Mouse (Mus musculus) hindbrain, embryonic 15.5 days (tissue): ENCODE results near the gene Foxm1. TPM values are rescaled to one million over a fixed set of nuclear protein-coding genes. Genes with fewer than 3 reads are reported as not detected.

Experiments
- ATAC-seq: fragments of 200-750 bp; cut with Nextera tagmentation; 2 replicates; pipeline ENCODE4 v1.8.0; 2017; ENCODE audit warnings: low read depth, moderate number of reproducible peaks, moderate TSS enrichment; ENCODE audit not compliant: low FRiP score
- H3K27ac ChIP-seq: fragments of 300-500 bp; sonication (generic); replicated peaks from 2 replicates; pipeline ENCODE4 v1.5.1; 2015; ENCODE audit warnings: mild to moderate bottlenecking, inconsistent platforms
- H3K27me3 ChIP-seq: fragments of 300-500 bp; sonication (generic); 2 replicates; pipeline ENCODE4 v1.6.1; 2015; ENCODE audit warnings: control low read depth, inconsistent platforms
- H3K36me3 ChIP-seq: fragments of 300-500 bp; sonication (generic); 2 replicates; pipeline ENCODE4 v1.6.1; 2015; ENCODE audit warnings: control low read depth, inconsistent platforms
- H3K4me1 ChIP-seq: fragments of 300-500 bp; sonication (generic); replicated peaks from 2 replicates; pipeline ENCODE4 v1.6.1; 2015; ENCODE audit warnings: control low read depth, inconsistent platforms
- H3K4me2 ChIP-seq: fragments of 300-500 bp; sonication (generic); 2 replicates; pipeline ENCODE4 v1.6.1; 2015; ENCODE audit warnings: moderate library complexity, mild to moderate bottlenecking, inconsistent platforms
- H3K4me3 ChIP-seq: fragments of 300-500 bp; sonication (generic); 2 replicates; pipeline ENCODE4 v1.5.1; 2015; ENCODE audit warnings: mild to moderate bottlenecking, inconsistent platforms
- H3K9ac ChIP-seq: fragments of 300-500 bp; sonication (generic); 2 replicates; pipeline ENCODE4 v1.6.1; 2015; ENCODE audit warnings: inconsistent platforms
- H3K9me3 ChIP-seq: fragments of 300-500 bp; sonication (generic); 2 replicates; pipeline ENCODE4 v1.6.1; 2016; ENCODE audit warnings: control low read depth, inconsistent platforms
- WGBS: fragments of 180-500 bp; shearing (Covaris S2); methylation state at CpG from one replicate; pipeline ENCODE4 v1.1.7; 2015; 5-methylcytosine and 5-hydroxymethylcytosine counted together
- polyA plus RNA-seq: library from polyadenylated mRNA; unstranded; fragments of >200 nt; fragmentation: Nextera tagmentation; extraction: Ambion mirVana; gene quantifications from 2 replicates; pipeline ENCODE4 v1.2.1, GENCODE M21; 2015

The Foxm1 gene
- polyA plus RNA-seq, 1 experiment from 2014 or later = 9.0 TPM

GRCm38 (mm10) chr6:128410305-128410704 is 47.5 kb downstream of the Foxm1 start:
- H3K36me3 ChIP-seq = peaks cover 40% of the 10 kb centered on the region
- no peak overlapping the region for H3K4me3 ChIP-seq
- no peaks in the 10 kb centered on the region for H3K4me1 ChIP-seq
- no peaks in the 10 kb centered on the region for H3K9me3 ChIP-seq
- WGBS = 94% methylated on average over 13 of the region's 13 CpGs
- ATAC-seq = no peak
- H3K4me2 ChIP-seq = no peak overlapping the region
- no peaks in the 10 kb centered on the region for H3K27me3 ChIP-seq
- no peak overlapping the region for H3K27ac ChIP-seq
- H3K9ac ChIP-seq = no peak overlapping the region

GRCm38 (mm10) chr6:128411115-128411514 is 48.3 kb downstream of the Foxm1 start:
- Histone ChIP-seq H3K27me3 (no peaks in the 10 kb centered on the region), H3K27ac (no peak overlapping the region), H3K36me3 (peaks cover 40% of the 10 kb centered on the region), H3K4me3 (no peak overlapping the region), H3K9ac (no peak overlapping the region), H3K4me1 (no peaks in the 10 kb centered on the region), H3K4me2 (no peak overlapping the region), H3K9me3 (no peaks in the 10 kb centered on the region)
- peak; percentile 46 for ATAC-seq
- WGBS = 19% methylated on average over 3 of the region's 3 CpGs

GRCm38 (mm10) chr6:128416169-128416568 is 53.4 kb downstream of the Foxm1 start:
- H3K9ac ChIP-seq = no peak overlapping the region
- H3K36me3 ChIP-seq = peaks cover 18% of the 10 kb centered on the region
- H3K27me3 ChIP-seq = no peaks in the 10 kb centered on the region
- H3K9me3 ChIP-seq = no peaks in the 10 kb centered on the region
- no peak overlapping the region for H3K27ac ChIP-seq
- 89% methylated on average over 5 of the region's 5 CpGs for WGBS
- no peak overlapping the region for H3K4me2 ChIP-seq
- no peak overlapping the region for H3K4me3 ChIP-seq
- H3K4me1 ChIP-seq = no peaks in the 10 kb centered on the region
- no peak for ATAC-seq

GRCm38 (mm10) chr6:128418076-128418475 is 55.3 kb downstream of the Foxm1 start:
- WGBS = 93% methylated on average over 1 of the region's 1 CpGs
- H3K4me2 ChIP-seq = no peak overlapping the region
- H3K4me1 ChIP-seq = no peaks in the 10 kb centered on the region
- H3K9ac ChIP-seq = no peak overlapping the region
- ATAC-seq = no peak
- H3K36me3 ChIP-seq = peaks cover 6% of the 10 kb centered on the region; the same call in 1 of the 2 replicates
- H3K4me3 ChIP-seq = no peak overlapping the region
- no peaks in the 10 kb centered on the region for H3K9me3 ChIP-seq
- H3K27me3 ChIP-seq = no peaks in the 10 kb centered on the region
- no peak overlapping the region for H3K27ac ChIP-seq

GRCm38 (mm10) chr6:128421036-128421435 is 58.3 kb downstream of the Foxm1 start:
- H3K9me3 ChIP-seq = no peaks in the 10 kb centered on the region
- ATAC-seq = no peak
- no peaks in the 10 kb centered on the region for H3K36me3 ChIP-seq
- no peaks in the 10 kb centered on the region for H3K27me3 ChIP-seq
- WGBS = 92% methylated on average over 2 of the region's 2 CpGs
- H3K4me2 ChIP-seq = no peak overlapping the region
- no peak overlapping the region for H3K27ac ChIP-seq
- no peak overlapping the region for H3K4me3 ChIP-seq
- H3K9ac ChIP-seq = no peak overlapping the region
- peaks cover 8% of the 10 kb centered on the region for H3K4me1 ChIP-seq

GRCm38 (mm10) chr6:128421480-128421879 is 58.7 kb downstream of the Foxm1 start:
- no peaks in the 10 kb centered on the region for H3K27me3 ChIP-seq
- no peak overlapping the region for H3K4me3 ChIP-seq
- no peak overlapping the region for H3K27ac ChIP-seq
- H3K4me2 ChIP-seq = no peak overlapping the region
- H3K36me3 ChIP-seq = no peaks in the 10 kb centered on the region
- peaks cover 8% of the 10 kb centered on the region for H3K4me1 ChIP-seq
- 89% methylated on average over 3 of the region's 3 CpGs for WGBS
- H3K9me3 ChIP-seq = no peaks in the 10 kb centered on the region
- H3K9ac ChIP-seq = no peak overlapping the region
- no peak for ATAC-seq

GRCm38 (mm10) chr6:128423496-128424268 is 60.9 kb downstream of the Foxm1 start:
- H3K27me3 ChIP-seq = no peaks in the 10 kb centered on the region
- peaks cover 8% of the 10 kb centered on the region for H3K4me1 ChIP-seq
- H3K4me2 ChIP-seq = peak overlapping the region; percentile 72
- H3K27ac ChIP-seq = peak overlapping the region; percentile 100
- peak overlapping the region; percentile 86 for H3K9ac ChIP-seq
- peaks cover 8% of the 10 kb centered on the region for H3K36me3 ChIP-seq
- no peaks in the 10 kb centered on the region for H3K9me3 ChIP-seq
- 46% methylated on average over 15 of the region's 16 CpGs for WGBS
- H3K4me3 ChIP-seq = peak overlapping the region; percentile 70
- ATAC-seq = 0 out of 2 replicates have a peak, but pooled peaks have one; percentile 43

GRCm38 (mm10) chr6:128424269-128425019 is 61.7 kb downstream of the Foxm1 start, which contains the start of gene Itfg2:
TSS of gene Itfg2 (minus strand) at chr6:128424931.
- peak within 1 kb of the TSS; percentile 72 for H3K4me2 ChIP-seq
- peak within 1 kb of the TSS; percentile 100 for H3K27ac ChIP-seq
- H3K4me3 ChIP-seq = peak within 1 kb of the TSS; percentile 70
- no peaks in the 10 kb centered on the region for H3K27me3 ChIP-seq
- under 1% methylated on average over 42 of the region's 42 CpGs for WGBS
- H3K36me3 ChIP-seq = peaks cover 13% of the 10 kb centered on the region
- no peaks in the 10 kb centered on the region for H3K9me3 ChIP-seq
- peaks cover 8% of the 10 kb centered on the region for H3K4me1 ChIP-seq
- H3K9ac ChIP-seq = peak within 1 kb of the TSS; percentile 86
- peak; percentile 96 for ATAC-seq

- 22% methylated on average over 9 of the region's 9 CpGs for WGBS
- Histone ChIP-seq H3K4me2 (peak overlapping the region; percentile 72), H3K9me3 (no peaks in the 10 kb centered on the region), H3K4me1 (peaks cover 8% of the 10 kb centered on the region), H3K36me3 (peaks cover 17% of the 10 kb centered on the region), H3K27ac (peak overlapping the region; percentile 100), H3K4me3 (peak overlapping the region; percentile 70), H3K27me3 (no peaks in the 10 kb centered on the region), H3K9ac (peak overlapping the region; percentile 86)
- ATAC-seq = 0 out of 2 replicates have a peak, but pooled peaks have one; percentile 4
Observed at GRCm38 (mm10) chr6:128425046-128425445, 62.3 kb downstream of the Foxm1 start.

Other genes with a start within 250 kb of the Foxm1 start
- gene Tspan9, start 219.4 kb upstream of the Foxm1 start, polyA plus RNA-seq = 54.2 and 54.4 TPM in 2 replicates
- 0.47 and 0.49 TPM in 2 replicates for gene Tead4, start 62.1 kb upstream of the Foxm1 start, polyA plus RNA-seq
- 15.9 and 16.5 TPM in 2 replicates for gene Tulp3, start 7.1 kb upstream of the Foxm1 start, polyA plus RNA-seq
- 80.7 and 83.5 TPM in 2 replicates for gene Rhno1, start 56 bp upstream of the Foxm1 start, polyA plus RNA-seq
- gene Tex52, start 12.5 kb downstream of the Foxm1 start, polyA plus RNA-seq = 0.26 and 0.39 TPM in 2 replicates
- gene Gm44596, start 12.5 kb downstream of the Foxm1 start, polyA plus RNA-seq = not detected in 2 replicates
- 9.8 and 10.4 TPM in 2 replicates for gene Nrip2, start 36.3 kb downstream of the Foxm1 start, polyA plus RNA-seq
- gene Itfg2, start 62.0 kb downstream of the Foxm1 start, polyA plus RNA-seq = 43.9 and 45.2 TPM in 2 replicates
- gene Fkbp4, start 75.7 kb downstream of the Foxm1 start, polyA plus RNA-seq = 338 and 368 TPM in 2 replicates
- gene Pzp, start 163.8 kb downstream of the Foxm1 start, polyA plus RNA-seq = 0.31 and 0.48 TPM in 2 replicates
- gene A2ml1, start 218.6 kb downstream of the Foxm1 start, polyA plus RNA-seq = 2.7 and 3.7 TPM in 2 replicates